Mouse (Mus musculus) T-helper 2 cell (primary cell): ENCODE data around the gene Gm37419.

ENCODE experiments used
- in situ Hi-C: fragments of 300-600 bp; cut with MboI, MseI; formaldehyde crosslinking; loops from one replicate; pipeline ENCODE4 v1.15.1; 2025; ENCODE audit warnings: high pct_unique_total_duplicates

The Gm37419 gene

GRCm38 (mm10) chr16:23988466-23989208 is at the start of gene Gm37419, which contains the start of gene Bcl6:
TSS of gene Gm37419 (plus strand) at chr16:23988482.
TSS of gene Bcl6 (minus strand) at chr16:23988852.
- in situ Hi-C loops = loop anchor here (5.0 to 25.0 kb wide), 3 partner anchors 349 to 519 kb away; partner anchors contain the start of gene Lpp

- in situ Hi-C loops = no loop called here
Observed at GRCm38 (mm10) chr16:23944801-23945200, 43.5 kb upstream of the Gm37419 start.

- in situ Hi-C loops = no loop called here
Observed at GRCm38 (mm10) chr16:23947654-23948053, 40.6 kb upstream of the Gm37419 start.

GRCm38 (mm10) chr16:23952101-23952727 is 36.1 kb upstream of the Gm37419 start:
- in situ Hi-C loops = loop anchor here (25.0 kb wide), 1 partner anchor 860 kb away; no protein-coding TSS in a partner anchor

- in situ Hi-C loops = loop anchor here (25.0 kb wide), 1 partner anchor 859 kb away; no protein-coding TSS in a partner anchor
Observed at GRCm38 (mm10) chr16:23953189-23953958, 34.9 kb upstream of the Gm37419 start.

GRCm38 (mm10) chr16:23953959-23954260 is 34.4 kb upstream of the Gm37419 start:
- in situ Hi-C loops = loop anchor here (25.0 kb wide), 1 partner anchor 858 kb away; no protein-coding TSS in a partner anchor

- in situ Hi-C loops = loop anchor here (25.0 kb wide), 1 partner anchor 853 kb away; no protein-coding TSS in a partner anchor
Observed at GRCm38 (mm10) chr16:23958938-23959337, 29.3 kb upstream of the Gm37419 start.

GRCm38 (mm10) chr16:23962401-23962800 is 25.9 kb upstream of the Gm37419 start:
- in situ Hi-C loops = loop anchor here (5.0 to 25.0 kb wide), 3 partner anchors 850 to 1392 kb away; no protein-coding TSS in a partner anchor

- in situ Hi-C loops = loop anchor here (5.0 to 25.0 kb wide), 3 partner anchors 848 to 1391 kb away; no protein-coding TSS in a partner anchor
Observed at GRCm38 (mm10) chr16:23963896-23964668, 24.2 kb upstream of the Gm37419 start.

GRCm38 (mm10) chr16:23964706-23965367 is 23.4 kb upstream of the Gm37419 start:
- in situ Hi-C loops = loop anchor here (5.0 to 25.0 kb wide), 3 partner anchors 847 to 1390 kb away; no protein-coding TSS in a partner anchor

GRCm38 (mm10) chr16:23966066-23966465 is 22.2 kb upstream of the Gm37419 start:
- in situ Hi-C loops = loop anchor here (10.0 to 25.0 kb wide), 2 partner anchors 846 to 1389 kb away; no protein-coding TSS in a partner anchor

GRCm38 (mm10) chr16:23967301-23967700 is 21.0 kb upstream of the Gm37419 start:
- in situ Hi-C loops = loop anchor here (10.0 to 25.0 kb wide), 2 partner anchors 845 to 1388 kb away; no protein-coding TSS in a partner anchor

- in situ Hi-C loops = loop anchor here (10.0 to 25.0 kb wide), 2 partner anchors 843 to 1386 kb away; no protein-coding TSS in a partner anchor
Observed at GRCm38 (mm10) chr16:23968888-23969287, 19.4 kb upstream of the Gm37419 start.

- in situ Hi-C loops = loop anchor here (10.0 to 25.0 kb wide), 2 partner anchors 842 to 1385 kb away; no protein-coding TSS in a partner anchor
Observed at GRCm38 (mm10) chr16:23969919-23970318, 18.4 kb upstream of the Gm37419 start.

GRCm38 (mm10) chr16:23972126-23972740 is 16.0 kb upstream of the Gm37419 start:
- in situ Hi-C loops = loop anchor here (25.0 kb wide), 1 partner anchor 840 kb away; no protein-coding TSS in a partner anchor

- in situ Hi-C loops = loop anchor here (25.0 kb wide), 1 partner anchor 839 kb away; no protein-coding TSS in a partner anchor
Observed at GRCm38 (mm10) chr16:23972901-23973300, 15.4 kb upstream of the Gm37419 start.

GRCm38 (mm10) chr16:23973635-23974367 is 14.5 kb upstream of the Gm37419 start:
- in situ Hi-C loops = loop anchor here (25.0 kb wide), 1 partner anchor 838 kb away; no protein-coding TSS in a partner anchor

GRCm38 (mm10) chr16:23976196-23976595 is 12.1 kb upstream of the Gm37419 start:
- in situ Hi-C loops = loop anchor here (25.0 kb wide), 1 partner anchor 361 kb away; no protein-coding TSS in a partner anchor
